9 mouse cellular contexts compared by ENCODE assay signal in the genomic region with DNA sequence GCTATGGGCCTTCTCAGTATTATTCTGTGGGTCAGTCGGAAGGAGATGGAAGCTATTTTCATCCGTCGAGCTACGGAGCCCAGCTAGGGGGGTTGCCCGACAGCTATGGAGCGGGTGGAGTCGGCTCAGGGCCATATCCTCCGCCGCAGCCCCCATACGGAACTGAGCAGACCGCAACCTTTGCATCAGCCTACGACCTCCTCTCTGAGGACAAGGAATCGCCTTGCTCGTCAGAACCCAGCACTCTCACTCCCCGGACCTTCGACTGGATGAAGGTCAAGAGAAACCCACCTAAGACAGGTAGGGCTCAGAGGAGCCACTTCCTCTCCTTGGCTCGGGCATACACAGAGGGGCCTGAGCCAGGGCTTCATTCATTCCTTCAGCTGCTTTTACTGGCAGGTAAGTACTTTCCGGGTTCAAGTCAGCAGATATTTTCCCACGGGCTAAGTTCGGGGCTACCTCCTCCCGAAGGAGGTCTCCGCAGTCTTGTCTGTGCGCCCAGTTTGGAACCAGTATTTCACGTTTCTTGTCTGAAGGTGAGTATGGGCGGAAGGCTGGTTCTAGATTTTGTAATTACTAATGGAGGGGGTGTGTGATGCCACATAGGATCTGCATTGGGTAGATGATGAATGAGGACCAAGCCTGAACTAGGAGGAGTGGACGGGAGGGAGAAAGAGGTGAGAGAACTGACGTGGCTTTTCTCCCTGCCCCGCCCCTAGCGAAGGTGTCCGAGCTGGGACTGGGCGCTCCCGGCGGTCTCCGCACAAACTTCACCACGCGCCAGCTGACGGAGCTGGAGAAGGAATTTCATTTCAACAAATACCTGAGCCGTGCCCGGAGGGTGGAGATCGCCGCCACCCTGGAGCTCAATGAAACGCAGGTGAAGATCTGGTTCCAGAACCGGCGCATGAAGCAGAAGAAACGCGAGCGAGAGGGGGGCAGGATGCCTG. TPM values are rescaled to one million over a fixed set of nuclear protein-coding genes. Genes with fewer than 3 reads are reported as not detected.
DNase-seq lines count a peak whose midpoint lies in the region; ATAC-seq and TF ChIP-seq lines count a peak whose summit lies in the region.
"Had no signal": no experiment of that assay in that cellular context is flagged by ENCODE, and none has a peak within 500 bp of the region (broad histone marks: within the 10 kb centered on the region; RNA-seq: fewer than 3 reads in every experiment).

No protein-coding gene starts in this region.

- ATAC-seq in heart, embryonic 15.5 days (replicated peaks; ENCODE audit: insufficient number of reproducible peaks, insufficient read depth, low FRiP score, low read depth): no peak
- ATAC-seq in kidney, embryonic 15.5 days (replicated peaks; ENCODE audit: low FRiP score): peak; percentile 42
- ATAC-seq in forebrain, embryonic 15.5 days (replicated peaks): no peak

- peak overlapping the region; percentile 7; the same call in 1 of the 2 replicates for H3K4me2 ChIP-seq in heart, embryonic 15.5 days
- H3K4me2 ChIP-seq in kidney, embryonic 15.5 days: peak overlapping the region; percentile 57
- H3K4me2 ChIP-seq in forebrain, embryonic 15.5 days (replicated peaks): no peak overlapping the region

- WGBS in heart, embryonic 15.5 days: 6% methylated on average over 47 of the region's 47 CpGs
- 2% methylated on average over 47 of the region's 47 CpGs for WGBS in embryonic facial prominence, embryonic 10.5 days
- 4% methylated on average over 47 of the region's 47 CpGs for WGBS in kidney, embryonic 15.5 days
- WGBS in forebrain, embryonic 15.5 days: 2% methylated on average over 47 of the region's 47 CpGs

- TF ChIP-seq CTCF in left cerebral cortex, adult 2 months (IDR thresholded peaks at IDR 0.05): no peak

- H3K9me3 ChIP-seq in heart, embryonic 15.5 days (replicated peaks): no peaks in the 10 kb centered on the region
- H3K9me3 ChIP-seq in embryonic facial prominence, embryonic 10.5 days: no peaks in the 10 kb centered on the region
- no peaks in the 10 kb centered on the region for H3K9me3 ChIP-seq in kidney, embryonic 15.5 days (replicated peaks)
- H3K9me3 ChIP-seq in forebrain, embryonic 15.5 days: no peaks in the 10 kb centered on the region

- peak overlapping the region; percentile 7; the same call in 1 of the 2 replicates for H3K4me3 ChIP-seq in heart, embryonic 15.5 days
- H3K4me3 ChIP-seq in embryonic facial prominence, embryonic 10.5 days: peak overlapping the region; percentile 33
- H3K4me3 ChIP-seq in kidney, embryonic 15.5 days (replicated peaks): peak overlapping the region; percentile 28
- no peak overlapping the region for H3K4me3 ChIP-seq in left cerebral cortex, adult 2 months
- H3K4me3 ChIP-seq in forebrain, embryonic 15.5 days: no peak overlapping the region

- no peaks in the 10 kb centered on the region for H3K36me3 ChIP-seq in heart, embryonic 15.5 days
- H3K36me3 ChIP-seq in embryonic facial prominence, embryonic 10.5 days (replicated peaks): no peaks in the 10 kb centered on the region
- no peaks in the 10 kb centered on the region for H3K36me3 ChIP-seq in kidney, embryonic 15.5 days
- no peaks in the 10 kb centered on the region for H3K36me3 ChIP-seq in forebrain, embryonic 15.5 days

- H3K9ac ChIP-seq in heart, embryonic 15.5 days: no peak overlapping the region
- H3K9ac ChIP-seq in kidney, embryonic 15.5 days: peak overlapping the region; percentile 8; the same call in 1 of the 2 replicates
- H3K9ac ChIP-seq in forebrain, embryonic 15.5 days (replicated peaks): no peak overlapping the region

- H3K27ac ChIP-seq in heart, embryonic 15.5 days: no peak overlapping the region
- H3K27ac ChIP-seq in embryonic facial prominence, embryonic 10.5 days (replicated peaks): no peak overlapping the region; the same call in 1 of the 2 replicates
- H3K27ac ChIP-seq in kidney, embryonic 15.5 days: no peak overlapping the region
- H3K27ac ChIP-seq in left cerebral cortex, adult 2 months: no peak overlapping the region
- H3K27ac ChIP-seq in forebrain, embryonic 15.5 days (replicated peaks): no peak overlapping the region

- intact Hi-C loops in left cerebral cortex, adult 2 months (cut with DNase I): no loop called here

- H3K27me3 ChIP-seq in heart, embryonic 15.5 days: peaks cover 96% of the 10 kb centered on the region
- peaks cover 100% of the 10 kb centered on the region for H3K27me3 ChIP-seq in embryonic facial prominence, embryonic 10.5 days (replicated peaks; ENCODE audit: low read depth, poor library complexity, severe bottlenecking)
- peaks cover 53% of the 10 kb centered on the region for H3K27me3 ChIP-seq in kidney, embryonic 15.5 days
- peaks cover 96% of the 10 kb centered on the region for H3K27me3 ChIP-seq in forebrain, embryonic 15.5 days

- peaks cover 7% of the 10 kb centered on the region for H3K4me1 ChIP-seq in heart, embryonic 15.5 days (replicated peaks)
- peaks cover 8% of the 10 kb centered on the region; the same call in 1 of the 2 replicates for H3K4me1 ChIP-seq in embryonic facial prominence, embryonic 10.5 days
- peaks cover 55% of the 10 kb centered on the region for H3K4me1 ChIP-seq in kidney, embryonic 15.5 days
- H3K4me1 ChIP-seq in forebrain, embryonic 15.5 days: no peaks in the 10 kb centered on the region

- DNase-seq in heart, adult 18-20 months: no peak
- DNase-seq in embryonic facial prominence, embryonic 10.5 days (ENCODE audit: low spot score): peak; percentile 44
- DNase-seq in neural tube, embryonic 10.5 days (ENCODE audit: extremely low spot score, low spot score): peak; percentile 48
- no peak for DNase-seq in left cerebral cortex, adult 2 months (ENCODE audit: extremely low spot score in 1 of 2, low spot score in 2 of 2)
- no peak for DNase-seq in gastrocnemius, postnatal 10 days
- DNase-seq: right cerebral cortex, postnatal 25 days had no signal

RNA-seq across cellular contexts. Expression of gene Hoxb1, which starts 0.8 kb away (rescaled TPM):
- polyA plus RNA-seq in heart, embryonic 15.5 days (2015; fragmentation: Nextera tagmentation; extraction: Ambion mirVana): not detected in 2 replicates
- total RNA-seq in heart, adult 18-20 months (2021): not detected
- polyA plus RNA-seq in embryonic facial prominence, embryonic 10.5 days (2016; fragmentation: Nextera tagmentation; extraction: Ambion mirVana): 1.2 and 7.1 TPM in 2 replicates
- polyA plus RNA-seq in kidney, embryonic 15.5 days (2015; fragmentation: Nextera tagmentation; extraction: Ambion mirVana): 0.27 and 0.35 TPM in 2 replicates
- not detected for total RNA-seq in left cerebral cortex, adult 2 months (2021)
- not detected in 2 replicates for polyA plus RNA-seq in forebrain, embryonic 15.5 days (2015; fragmentation: Nextera tagmentation; extraction: Ambion mirVana)
- total RNA-seq in gastrocnemius, postnatal 10 days (2021): not detected

RNA-seq across cellular contexts. Expression of gene Hoxb2, which starts 16.0 kb away (rescaled TPM):
- 3.7 and 6.8 TPM in 2 replicates for polyA plus RNA-seq in heart, embryonic 15.5 days (2015; fragmentation: Nextera tagmentation; extraction: Ambion mirVana)
- total RNA-seq in heart, adult 18-20 months (2021): under 1 TPM; 0.46 to 0.62 TPM
- 5.8 and 17.0 TPM in 2 replicates for polyA plus RNA-seq in embryonic facial prominence, embryonic 10.5 days (2016; fragmentation: Nextera tagmentation; extraction: Ambion mirVana)
- 45.7 and 45.9 TPM in 2 replicates for polyA plus RNA-seq in kidney, embryonic 15.5 days (2015; fragmentation: Nextera tagmentation; extraction: Ambion mirVana)
- not detected for total RNA-seq in left cerebral cortex, adult 2 months (2021)
- not detected in 2 replicates for polyA plus RNA-seq in forebrain, embryonic 15.5 days (2015; fragmentation: Nextera tagmentation; extraction: Ambion mirVana)
- 1 to 10 TPM in 1 of 2 experiments, under 1 TPM in 1; 0.66 to 1.3 TPM for total RNA-seq in gastrocnemius, postnatal 10 days (2021)

RNA-seq across cellular contexts. Expression of gene Hoxb3, which starts 43.2 kb away (rescaled TPM):
- polyA plus RNA-seq in heart, embryonic 15.5 days (2015; fragmentation: Nextera tagmentation; extraction: Ambion mirVana): 0.71 and 0.98 TPM in 2 replicates
- under 1 TPM; 0.12 to 0.57 TPM for total RNA-seq in heart, adult 18-20 months (2021)
- 0.69 and 3.4 TPM in 2 replicates for polyA plus RNA-seq in embryonic facial prominence, embryonic 10.5 days (2016; fragmentation: Nextera tagmentation; extraction: Ambion mirVana)
- polyA plus RNA-seq in kidney, embryonic 15.5 days (2015; fragmentation: Nextera tagmentation; extraction: Ambion mirVana): 4.4 and 4.5 TPM in 2 replicates
- not detected for total RNA-seq in left cerebral cortex, adult 2 months (2021)
- polyA plus RNA-seq in forebrain, embryonic 15.5 days (2015; fragmentation: Nextera tagmentation; extraction: Ambion mirVana): not detected in 2 replicates
- total RNA-seq in gastrocnemius, postnatal 10 days (2021): 1 to 10 TPM in 1 of 2 experiments, under 1 TPM in 1; 0.89 to 1.6 TPM

RNA-seq across cellular contexts. Expression of gene Hoxb4, which starts 48.3 kb away (rescaled TPM):
- polyA plus RNA-seq in heart, embryonic 15.5 days (2015; fragmentation: Nextera tagmentation; extraction: Ambion mirVana): 0.31 and 0.70 TPM in 2 replicates
- total RNA-seq in heart, adult 18-20 months (2021): under 1 TPM; 0.62 to 0.64 TPM
- polyA plus RNA-seq in embryonic facial prominence, embryonic 10.5 days (2016; fragmentation: Nextera tagmentation; extraction: Ambion mirVana): 0.09 and 0.23 TPM in 2 replicates
- polyA plus RNA-seq in kidney, embryonic 15.5 days (2015; fragmentation: Nextera tagmentation; extraction: Ambion mirVana): 6.4 and 7.1 TPM in 2 replicates
- total RNA-seq in left cerebral cortex, adult 2 months (2021): not detected
- not detected in 2 replicates for polyA plus RNA-seq in forebrain, embryonic 15.5 days (2015; fragmentation: Nextera tagmentation; extraction: Ambion mirVana)
- total RNA-seq in gastrocnemius, postnatal 10 days (2021): 1 to 10 TPM in 1 of 2 experiments, under 1 TPM in 1; 0.45 to 1.1 TPM

Comparison
In these comparisons a context has a peak if more than half of its experiments do, and no peak if none do; other contexts are left out.
1. H3K4me3 ChIP-seq: peak in heart, embryonic 15.5 days (single experiment), embryonic facial prominence, embryonic 10.5 days (single experiment) and kidney, embryonic 15.5 days (single experiment); none in left cerebral cortex, adult 2 months (single experiment) and forebrain, embryonic 15.5 days (single experiment).
2. DNase-seq: peak in embryonic facial prominence, embryonic 10.5 days (single experiment) and neural tube, embryonic 10.5 days (single experiment); none in heart, adult 18-20 months (0 of 2), left cerebral cortex, adult 2 months (0 of 2) and gastrocnemius, postnatal 10 days (single experiment).